Mouse (Mus musculus) kidney, adult 2 months (tissue): Measurements from ENCODE around the gene Lpar2. TPM values are rescaled to one million over a fixed set of nuclear protein-coding genes. Genes with fewer than 3 reads are reported as not detected.
A peak's percentile ranks its signal among the peaks of the same experiment; 100 is the strongest.

Experiments used
- DNase-seq: peaks from one replicate; pipeline ENCODE4 v3.0.0; 2021
- H3K27ac ChIP-seq: fragments of 200-500 bp; 2 replicates; pipeline ENCODE4 v1.5.1; 2012; ENCODE audit warnings: low read depth, low read length, control low read depth, inconsistent platforms; ENCODE audit not compliant: insufficient read depth
- H3K27me3 ChIP-seq: fragments of 200-500 bp; replicated peaks from 2 replicates; pipeline ENCODE4 v1.6.1; 2012; ENCODE audit warnings: mild to moderate bottlenecking, moderate library complexity, low read length, inconsistent platforms; ENCODE audit not compliant: control insufficient read depth, insufficient read depth
- H3K36me3 ChIP-seq: fragments of 200-500 bp; 2 replicates; pipeline ENCODE4 v1.6.1; 2012; ENCODE audit warnings: mild to moderate bottlenecking, moderate library complexity, low read length, inconsistent platforms; ENCODE audit not compliant: control insufficient read depth, insufficient read depth
- H3K4me1 ChIP-seq: fragments of 200-500 bp; 2 replicates; pipeline ENCODE4 v1.6.1; 2011; ENCODE audit warnings: low read length; ENCODE audit not compliant: control insufficient read depth, insufficient read depth
- H3K4me3 ChIP-seq: fragments of 200-500 bp; 2 replicates; pipeline ENCODE4 v1.5.1; 2011; ENCODE audit warnings: mild to moderate bottlenecking, low read depth, low read length, control low read depth; ENCODE audit not compliant: insufficient read depth
- CTCF ChIP-seq: fragments of 200-500 bp; conservative IDR thresholded peaks from 2 replicates; pipeline ENCODE4 v1.5.1; 2011; ENCODE audit warnings: low read depth, mild to moderate bottlenecking, control low read depth, low read length, moderate library complexity, mixed read lengths; ENCODE audit not compliant: insufficient read depth, insufficient read length
- POLR2A ChIP-seq: fragments of 200-500 bp; IDR thresholded peaks from one replicate; pipeline ENCODE4 v1.6.1; 2011; ENCODE audit warnings: low read depth, low read length, control low read depth
- WGBS: fragments of 180-500 bp; shearing (Covaris S2); methylation state at CpG from one replicate; pipeline ENCODE4 v1.1.7; 2018; 5-methylcytosine and 5-hydroxymethylcytosine counted together
- polyA plus RNA-seq: library from polyadenylated mRNA; depleted of rRNA; stranded (reverse); fragments of >200 nt; gene quantifications from 2 replicates; pipeline ENCODE4 v1.2.3, GENCODE M21; 2012; rRNA removed

Gene Lpar2
- 6.4 and 6.7 TPM in 2 replicates for polyA plus RNA-seq

DNA sequence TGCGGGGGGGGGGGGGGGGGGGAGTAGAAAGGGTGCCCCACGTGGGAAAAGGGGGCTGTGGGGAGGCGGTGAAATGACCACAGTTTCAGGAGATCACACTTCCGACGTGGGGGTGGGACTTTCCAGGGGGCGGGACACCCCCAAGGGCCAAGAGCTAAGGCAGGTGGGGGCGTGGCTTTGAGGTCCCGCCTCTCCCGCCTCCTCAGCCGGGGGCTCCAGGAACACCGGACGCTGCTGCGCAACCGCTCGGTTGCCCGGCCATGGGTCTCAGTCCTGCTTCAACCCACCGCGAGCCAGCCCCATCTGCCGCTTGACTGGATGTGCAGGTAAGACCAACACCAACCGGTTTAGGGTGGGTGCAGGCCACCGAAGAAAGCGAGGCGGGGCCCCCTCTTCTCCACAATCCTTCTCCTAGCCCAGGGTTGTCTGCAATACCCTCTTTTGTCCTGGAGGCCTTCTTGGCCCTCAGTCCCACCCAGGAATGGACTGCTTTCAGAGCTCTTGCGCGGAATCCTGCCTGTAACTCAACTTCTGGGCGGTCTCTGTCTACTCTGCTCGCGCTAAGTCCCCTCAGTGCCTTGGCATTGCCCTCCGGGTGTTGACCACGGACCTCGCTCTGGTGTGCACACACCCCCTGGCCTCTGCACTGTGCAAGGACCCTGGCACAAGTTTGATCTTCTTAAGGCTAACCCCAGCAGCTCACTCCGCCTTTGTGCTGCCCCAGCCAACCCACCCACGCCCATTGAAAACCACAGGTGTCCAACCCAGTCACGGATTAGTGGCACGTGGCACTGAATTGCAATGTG lies at the start of gene Lpar2:
Gene Lpar2, plus strand, starts transcription at position 44 of the 806 bp plus-strand sequence.
- Histone ChIP-seq H3K4me1 (peaks cover 9% of the 10 kb centered on the region; the same call in 1 of the 2 replicates), H3K27ac (peak within 1 kb of the TSS; percentile 29), H3K27me3 (no peaks in the 10 kb centered on the region), H3K36me3 (no peaks in the 10 kb centered on the region), H3K4me3 (peak within 1 kb of the TSS; percentile 76)
- WGBS = 4% methylated on average over 33 of the region's 35 CpGs
- peak; percentile 82 for DNase-seq
- TF ChIP-seq CTCF (no peak), POLR2A (peak; percentile 3)

DNA sequence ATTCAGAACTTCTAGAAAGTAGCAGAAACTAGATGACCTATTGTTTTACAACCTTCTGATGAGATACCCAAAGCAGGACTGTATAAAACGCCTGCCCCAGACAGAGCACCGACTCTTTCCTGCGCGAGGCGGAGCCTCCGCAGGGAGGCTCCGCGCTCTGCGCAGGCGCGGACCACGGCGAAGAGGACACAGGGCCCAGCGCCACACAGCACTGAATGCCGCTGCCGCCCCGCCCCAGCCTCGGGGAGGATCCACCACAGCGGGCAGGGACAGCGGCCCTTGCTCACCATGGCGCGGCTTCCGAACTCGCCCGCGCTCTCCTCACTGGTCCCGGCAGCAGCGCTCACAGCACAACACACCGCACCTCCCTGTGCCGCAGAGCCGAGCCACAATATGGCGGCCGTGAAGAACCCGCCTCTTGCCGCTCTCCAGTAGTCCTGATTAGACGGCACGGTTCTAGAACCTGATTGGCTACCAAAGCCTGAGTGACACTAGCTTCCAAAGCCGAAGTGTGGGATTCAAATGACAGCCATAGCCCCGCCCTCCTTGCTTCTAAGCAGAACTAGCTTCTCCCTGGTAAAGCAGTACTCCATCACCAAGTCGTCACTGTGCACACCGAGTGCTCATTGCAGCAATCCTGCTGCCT lies 47.6 kb upstream of the Lpar2 start, which contains the start of gene Gm20422:
Gene Gm20422, minus strand, starts transcription at position 384 of the 646 bp plus-strand sequence.
- DNase-seq = peak; percentile 97
- Histone ChIP-seq H3K36me3 (no peaks in the 10 kb centered on the region), H3K27me3 (no peaks in the 10 kb centered on the region), H3K27ac (peak within 1 kb of the TSS; percentile 100), H3K4me1 (no peaks in the 10 kb centered on the region), H3K4me3 (peak within 1 kb of the TSS; percentile 95)
- WGBS = under 1% methylated on average over 41 of the region's 41 CpGs
- TF ChIP-seq POLR2A (peak; percentile 68), CTCF (no peak)

DNA sequence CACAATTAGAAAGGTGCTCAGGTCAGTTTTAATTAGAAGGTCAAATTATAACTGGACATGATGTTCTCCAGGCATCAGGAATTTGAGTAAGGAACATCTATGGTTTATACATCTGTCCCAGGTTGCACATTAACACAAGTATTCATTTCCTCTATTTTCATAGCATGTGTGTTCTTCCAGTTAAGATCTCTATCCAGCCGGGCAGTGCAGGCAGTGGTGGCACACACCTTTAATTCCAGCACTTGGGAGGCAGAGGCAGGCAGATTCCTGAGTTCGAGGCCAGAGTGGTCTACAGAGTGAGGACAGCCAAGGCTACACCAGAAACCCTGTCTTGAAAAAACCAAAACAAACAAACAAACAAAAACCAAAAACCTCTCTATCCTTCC lies 47.1 kb upstream of the Lpar2 start:
- H3K36me3 ChIP-seq = no peaks in the 10 kb centered on the region
- TF ChIP-seq POLR2A = no peak
- TF ChIP-seq CTCF = no peak
- no peaks in the 10 kb centered on the region for H3K27me3 ChIP-seq
- no peaks in the 10 kb centered on the region for H3K4me1 ChIP-seq
- no peak overlapping the region for H3K27ac ChIP-seq
- 46% methylated on average over 2 of the region's 2 CpGs for WGBS
- no peak for DNase-seq
- H3K4me3 ChIP-seq = no peak overlapping the region

DNA sequence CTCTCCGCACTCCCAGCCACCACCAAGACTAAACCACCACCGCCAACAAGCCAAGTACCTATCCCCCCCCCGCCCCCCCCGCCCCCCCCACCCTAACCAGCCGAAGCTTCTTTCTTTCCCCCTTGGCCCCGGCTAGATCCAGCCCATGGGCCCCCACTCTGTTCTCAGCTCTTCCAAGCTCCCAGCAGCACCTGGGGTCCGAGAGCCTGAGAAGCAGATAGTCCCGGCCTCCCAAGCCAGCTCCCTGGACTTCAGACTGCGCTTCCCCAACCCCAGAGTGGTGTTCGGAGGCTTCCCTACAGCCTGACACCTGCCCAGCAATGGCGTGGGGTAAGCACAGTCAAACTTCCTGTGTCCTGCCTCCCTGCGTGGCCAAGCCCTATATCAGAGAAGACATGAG lies 45.1 kb upstream of the Lpar2 start:
- 62% methylated on average over 12 of the region's 12 CpGs for WGBS
- TF ChIP-seq POLR2A = no peak
- TF ChIP-seq CTCF = no peak
- no peak for DNase-seq

DNA sequence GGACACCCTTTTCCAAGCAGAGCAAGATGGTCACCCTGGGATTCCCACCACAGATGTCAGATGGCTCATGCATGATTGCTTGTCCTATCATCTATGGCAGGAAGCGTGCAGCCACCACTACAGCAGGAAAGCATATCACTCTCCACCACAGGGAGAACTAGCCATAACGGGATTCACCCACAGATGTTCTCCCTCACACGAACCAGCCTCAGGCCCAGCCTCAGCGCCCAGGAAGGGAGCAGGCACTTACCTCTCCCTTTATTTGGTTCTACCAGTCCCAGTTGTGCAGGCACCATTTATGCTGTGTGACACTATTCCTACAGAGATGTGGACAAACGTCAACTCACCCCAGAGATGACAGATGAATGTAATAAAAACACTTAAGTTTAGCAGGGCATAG lies 33.1 kb upstream of the Lpar2 start:
- TF ChIP-seq POLR2A (no peak), CTCF (no peak)
- no peak overlapping the region for H3K4me3 ChIP-seq

More for the DNA sequence above, 45.1 kb upstream of the Lpar2 start:
- H3K27me3 ChIP-seq = no peaks in the 10 kb centered on the region
- no peaks in the 10 kb centered on the region for H3K36me3 ChIP-seq
- H3K4me1 ChIP-seq = no peaks in the 10 kb centered on the region
- H3K4me3 ChIP-seq = no peak overlapping the region
- H3K27ac ChIP-seq = no peak overlapping the region

GRCm38 (mm10) chr8:69789731-69790130 lies 32.5 kb upstream of the Lpar2 start:
- Histone ChIP-seq H3K4me1 (peaks cover 7% of the 10 kb centered on the region; the same call in 1 of the 2 replicates), H3K27me3 (no peaks in the 10 kb centered on the region), H3K27ac (no peak overlapping the region; the same call in 1 of the 2 replicates), H3K36me3 (no peaks in the 10 kb centered on the region), H3K4me3 (no peak overlapping the region)
- WGBS = 47% methylated on average over 5 of the region's 5 CpGs
- no peak for TF ChIP-seq POLR2A
- no peak for TF ChIP-seq CTCF
- DNase-seq = peak; percentile 15

More for the DNA sequence above, 33.1 kb upstream of the Lpar2 start:
- WGBS = 87% methylated on average over 5 of the region's 5 CpGs
- peaks cover 7% of the 10 kb centered on the region; the same call in 1 of the 2 replicates for H3K4me1 ChIP-seq
- H3K27ac ChIP-seq = no peak overlapping the region
- DNase-seq = no peak
- no peaks in the 10 kb centered on the region for H3K36me3 ChIP-seq
- H3K27me3 ChIP-seq = no peaks in the 10 kb centered on the region

GRCm38 (mm10) chr8:69790364-69790763 lies 31.9 kb upstream of the Lpar2 start:
- no peak for TF ChIP-seq POLR2A
- TF ChIP-seq CTCF = no peak
- Histone ChIP-seq H3K27ac (peak overlapping the region; percentile 87), H3K4me1 (peaks cover 7% of the 10 kb centered on the region; the same call in 1 of the 2 replicates), H3K4me3 (peak overlapping the region; percentile 68), H3K36me3 (no peaks in the 10 kb centered on the region), H3K27me3 (no peaks in the 10 kb centered on the region)
- 21% methylated on average over 11 of the region's 11 CpGs for WGBS
- DNase-seq = peak; percentile 37
